Mouse (Mus musculus): Measurements from ENCODE around the gene Syt11.

Gene Syt11

DNA sequence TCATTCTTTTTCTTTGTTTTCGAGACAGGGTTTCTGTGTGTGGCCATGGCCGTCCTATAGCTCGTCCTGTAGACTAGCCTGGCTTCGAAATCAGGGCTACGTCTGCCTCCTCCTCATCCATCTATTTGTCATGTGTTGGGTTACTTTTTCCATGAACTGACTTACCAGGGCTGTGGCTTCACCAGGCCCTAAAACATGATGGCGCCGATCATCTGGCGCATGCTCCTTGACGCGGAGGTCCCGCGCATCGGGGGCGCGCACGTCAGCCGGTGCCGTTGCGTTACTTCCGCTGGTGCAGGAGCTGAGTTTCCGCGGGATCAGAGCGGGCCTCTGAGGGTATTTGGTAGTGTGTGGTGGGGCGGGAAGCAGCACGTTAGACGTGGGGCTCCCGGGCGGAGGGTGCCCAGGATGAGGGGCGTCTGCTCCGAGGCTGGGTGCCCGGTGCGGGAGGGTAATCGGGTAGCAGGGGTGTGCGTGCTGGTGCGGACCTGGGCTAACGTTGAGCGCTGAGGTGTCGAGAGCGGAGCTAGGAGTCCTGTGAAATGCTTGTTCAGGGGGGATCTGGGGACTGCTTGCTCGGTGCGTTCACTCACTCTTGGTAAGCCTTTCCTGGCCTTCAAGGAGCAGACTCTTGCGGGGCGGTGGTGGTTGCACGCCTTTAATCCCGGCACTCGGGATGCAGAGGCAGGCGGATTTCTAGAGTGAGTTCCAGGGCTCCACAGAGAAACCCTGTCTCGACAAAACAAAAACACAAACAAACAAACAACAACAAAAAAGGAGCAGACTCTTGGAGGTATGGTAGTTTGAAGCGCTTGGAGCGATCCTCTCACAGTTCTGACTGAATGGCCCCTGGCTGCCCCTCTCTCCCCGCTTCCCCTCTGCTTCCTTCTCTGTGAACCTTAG lies at the start of gene Syt11:
Syt11 (minus strand) TSS at position 226 of the 903 bp plus-strand sequence.
- in situ Hi-C loops (cut with MboI, MseI), result loop anchor here (5.0 kb wide), 1 partner anchor 57 kb away; no protein-coding TSS in a partner anchor

DNA sequence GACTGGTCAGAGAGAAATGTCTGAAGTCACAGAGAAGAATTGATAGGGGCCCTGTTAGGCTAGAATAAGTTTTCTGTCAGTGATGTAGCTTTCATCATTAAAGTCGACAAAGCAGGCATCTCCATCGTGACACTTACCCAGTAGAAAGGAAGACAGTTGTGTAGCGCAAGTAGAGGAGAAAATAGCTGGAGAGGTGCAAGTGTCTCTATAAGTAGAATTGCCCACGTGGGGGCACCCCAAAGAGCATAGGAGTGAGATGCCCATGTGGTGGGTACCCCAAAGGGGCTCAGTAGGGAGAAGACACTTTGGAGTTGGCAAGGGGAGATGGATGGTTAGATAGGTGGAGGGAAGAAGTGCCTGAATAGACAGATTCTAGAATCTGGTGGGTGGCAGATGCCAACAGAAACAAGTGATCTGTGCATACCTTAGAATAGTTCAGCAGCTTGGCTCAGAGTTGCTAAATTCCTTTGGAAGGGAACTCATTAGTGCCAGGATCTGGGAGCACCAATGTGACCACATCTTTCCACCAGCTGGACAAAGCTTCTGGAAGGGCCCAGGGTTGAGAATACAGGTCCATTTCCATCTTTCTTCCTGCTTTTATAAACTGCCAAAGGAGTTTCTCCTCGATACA lies 29.1 kb upstream of the Syt11 start:
- in situ Hi-C loops (cut with MboI, MseI), result no loop called here

DNA sequence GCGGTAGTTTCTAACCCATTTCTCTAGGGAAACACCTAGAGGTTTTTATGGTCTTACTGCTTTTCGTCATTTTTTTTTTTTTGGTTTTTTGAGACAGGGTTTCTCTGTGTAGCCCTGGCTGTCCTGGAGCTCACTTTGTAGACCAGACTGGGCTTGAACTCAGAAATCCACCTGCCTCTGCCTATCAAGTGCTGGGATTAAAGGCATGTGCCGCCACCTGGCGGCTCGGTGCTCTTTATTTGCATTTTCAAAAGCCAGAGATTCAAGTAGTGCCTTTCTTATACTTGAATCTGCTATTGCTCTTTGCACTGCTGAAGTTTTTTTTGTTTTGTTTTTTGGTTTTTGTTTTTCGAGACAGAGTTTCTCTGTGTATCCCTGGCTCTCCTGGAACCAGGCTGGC lies 22.5 kb upstream of the Syt11 start:
- in situ Hi-C loops (cut with MboI, MseI), result loop anchor here (5.0 kb wide), 1 partner anchor 80 kb away; no protein-coding TSS in a partner anchor

DNA sequence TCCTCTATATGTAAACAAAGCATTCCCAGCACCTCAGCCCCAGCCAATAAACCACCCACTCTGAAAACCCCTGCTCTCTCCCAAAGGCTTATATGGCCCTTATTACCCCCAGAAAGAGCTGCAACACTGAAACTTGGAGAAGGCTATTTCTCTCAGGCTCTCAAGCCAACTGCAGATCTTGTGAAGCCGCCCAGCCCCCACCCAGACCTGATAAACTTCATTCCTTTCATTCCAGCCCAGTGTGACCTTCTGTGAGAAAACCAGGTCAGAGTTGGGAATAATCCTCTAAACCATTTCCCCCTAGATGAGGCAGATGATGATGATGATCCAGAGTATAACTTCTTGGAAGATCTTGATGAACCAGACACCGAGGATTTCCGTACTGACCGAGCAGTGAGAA lies 13.1 kb upstream of the Syt11 start:
- in situ Hi-C loops (cut with MboI, MseI), result loop anchor here (10.0 kb wide), 1 partner anchor 77 kb away; no protein-coding TSS in a partner anchor

DNA sequence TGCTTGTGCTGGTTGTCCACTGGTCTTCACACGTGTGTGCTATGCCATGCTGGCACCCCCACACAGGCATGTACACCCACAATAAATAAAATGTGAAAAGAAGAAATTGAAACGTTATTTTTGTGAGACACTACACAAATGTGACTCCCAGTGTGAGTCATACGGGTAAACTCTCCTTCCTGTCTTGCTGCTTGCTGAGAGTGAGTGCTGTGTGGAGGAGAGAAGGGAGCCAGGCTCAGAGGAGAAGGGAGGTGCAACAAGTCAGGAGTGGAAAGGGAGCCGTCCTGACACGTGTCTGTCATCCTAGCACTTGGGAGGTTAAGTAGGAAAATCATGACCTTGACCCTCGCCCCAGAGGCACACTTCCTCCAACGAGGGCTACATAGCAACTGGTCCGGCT lies 11.8 kb upstream of the Syt11 start:
- in situ Hi-C loops (cut with MboI, MseI), result loop anchor here (10.0 kb wide), 1 partner anchor 78 kb away; no protein-coding TSS in a partner anchor

DNA sequence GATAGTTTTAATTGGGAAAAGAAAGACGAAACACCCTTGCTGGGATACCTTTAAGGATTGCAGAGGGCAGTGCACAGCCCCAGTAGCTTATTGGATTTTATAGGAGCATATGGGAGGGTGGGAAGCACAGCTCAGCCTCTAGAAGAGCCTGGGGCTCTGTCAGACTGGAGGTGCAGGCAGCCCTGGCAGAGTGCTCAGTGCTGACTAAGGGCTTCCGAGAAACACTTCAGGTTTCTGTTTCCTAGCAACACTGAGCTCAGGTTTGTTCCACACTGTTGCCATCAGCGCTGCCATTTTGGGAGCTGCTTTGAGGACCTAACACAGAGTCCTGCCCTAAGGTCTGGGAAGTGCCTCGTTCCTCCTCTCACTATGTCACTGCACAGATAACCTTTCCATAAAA lies 11.4 kb upstream of the Syt11 start:
- in situ Hi-C loops (cut with MboI, MseI), result loop anchor here (10.0 kb wide), 1 partner anchor 78 kb away; no protein-coding TSS in a partner anchor

DNA sequence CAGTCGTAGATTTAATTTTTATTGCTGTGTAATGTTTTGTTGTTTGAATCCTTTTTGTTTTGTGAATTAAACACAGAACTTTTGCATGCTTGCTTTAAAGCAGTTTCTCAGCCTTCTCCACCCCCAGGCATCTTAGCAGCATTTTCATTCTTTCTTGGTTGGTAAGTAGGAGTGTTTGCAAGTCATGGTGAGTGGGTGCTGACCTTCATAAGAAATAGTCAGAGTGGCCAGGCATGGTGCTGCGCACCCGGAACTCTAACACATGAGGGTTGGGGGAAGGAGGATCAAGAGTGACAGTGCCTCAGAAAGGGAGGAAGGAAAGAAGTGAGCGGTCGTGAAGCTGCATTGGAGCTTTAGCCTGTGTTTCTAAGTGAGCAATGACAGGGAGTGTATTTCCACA lies 9.9 kb upstream of the Syt11 start:
- in situ Hi-C loops (cut with MboI, MseI), result loop anchor here (10.0 kb wide), 1 partner anchor 80 kb away; no protein-coding TSS in a partner anchor

DNA sequence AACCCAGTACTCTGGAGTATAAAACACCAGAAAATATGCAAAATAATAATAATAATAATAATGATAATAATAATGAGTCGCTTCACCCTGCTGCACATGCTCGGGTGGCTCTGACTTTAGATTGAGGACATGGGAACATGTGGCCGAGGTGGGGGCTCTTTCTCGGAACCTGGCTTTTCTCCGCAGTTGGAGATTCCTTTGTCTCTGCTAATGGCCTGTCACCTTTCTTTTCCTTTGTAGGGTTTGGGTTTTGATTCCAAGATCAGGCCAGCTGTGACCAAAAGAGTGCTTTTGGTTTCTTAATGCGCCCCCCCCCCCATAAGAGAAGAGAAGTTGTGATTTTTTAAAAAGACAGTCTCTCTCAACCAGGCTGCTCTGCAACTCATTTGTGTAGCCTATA lies 1.8 kb downstream of the Syt11 start:
- in situ Hi-C loops (cut with MboI, MseI), result loop anchor here (5.0 kb wide), 1 partner anchor 59 kb away; no protein-coding TSS in a partner anchor

DNA sequence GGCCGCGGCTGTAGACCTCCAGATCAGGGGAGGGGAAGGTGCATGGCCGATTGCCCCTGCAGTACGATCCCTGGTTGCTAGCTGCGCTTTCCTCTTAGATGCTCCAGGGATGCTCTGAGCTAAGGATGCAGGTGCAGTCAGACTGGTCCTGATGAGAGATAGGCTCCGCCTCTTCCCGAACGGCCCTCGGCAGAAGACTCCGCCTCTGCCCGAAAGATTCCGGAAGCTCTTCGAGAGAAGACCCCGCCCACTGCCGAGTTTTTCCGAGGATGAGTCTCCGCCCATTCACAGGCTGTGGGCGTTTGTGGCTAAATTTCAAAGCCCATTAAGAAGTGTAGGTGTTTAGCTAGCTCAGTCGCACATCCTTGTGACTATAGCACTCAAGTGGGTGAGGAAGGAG lies 2.6 kb downstream of the Syt11 start:
- in situ Hi-C loops (cut with MboI, MseI), result loop anchor here (5.0 kb wide), 1 partner anchor 60 kb away; no protein-coding TSS in a partner anchor

DNA sequence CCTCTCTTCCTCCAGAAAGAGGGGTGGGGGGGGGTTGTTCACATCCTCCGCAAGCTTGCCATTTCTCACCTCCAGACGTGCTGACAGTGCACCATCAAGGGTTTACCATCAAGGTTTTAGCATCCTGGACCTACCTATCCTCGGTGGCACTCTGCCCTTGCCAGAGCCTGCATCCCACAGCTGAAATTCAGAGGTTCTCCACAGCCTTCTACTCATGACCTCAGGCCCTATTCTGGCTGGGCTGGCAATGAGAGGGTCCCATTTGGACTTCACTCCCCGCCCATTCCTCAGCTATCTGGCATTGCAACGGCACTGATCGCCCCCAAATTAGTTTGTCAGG lies 3.1 kb downstream of the Syt11 start:
- in situ Hi-C loops (cut with MboI, MseI), result loop anchor here (5.0 kb wide), 1 partner anchor 60 kb away; no protein-coding TSS in a partner anchor

DNA sequence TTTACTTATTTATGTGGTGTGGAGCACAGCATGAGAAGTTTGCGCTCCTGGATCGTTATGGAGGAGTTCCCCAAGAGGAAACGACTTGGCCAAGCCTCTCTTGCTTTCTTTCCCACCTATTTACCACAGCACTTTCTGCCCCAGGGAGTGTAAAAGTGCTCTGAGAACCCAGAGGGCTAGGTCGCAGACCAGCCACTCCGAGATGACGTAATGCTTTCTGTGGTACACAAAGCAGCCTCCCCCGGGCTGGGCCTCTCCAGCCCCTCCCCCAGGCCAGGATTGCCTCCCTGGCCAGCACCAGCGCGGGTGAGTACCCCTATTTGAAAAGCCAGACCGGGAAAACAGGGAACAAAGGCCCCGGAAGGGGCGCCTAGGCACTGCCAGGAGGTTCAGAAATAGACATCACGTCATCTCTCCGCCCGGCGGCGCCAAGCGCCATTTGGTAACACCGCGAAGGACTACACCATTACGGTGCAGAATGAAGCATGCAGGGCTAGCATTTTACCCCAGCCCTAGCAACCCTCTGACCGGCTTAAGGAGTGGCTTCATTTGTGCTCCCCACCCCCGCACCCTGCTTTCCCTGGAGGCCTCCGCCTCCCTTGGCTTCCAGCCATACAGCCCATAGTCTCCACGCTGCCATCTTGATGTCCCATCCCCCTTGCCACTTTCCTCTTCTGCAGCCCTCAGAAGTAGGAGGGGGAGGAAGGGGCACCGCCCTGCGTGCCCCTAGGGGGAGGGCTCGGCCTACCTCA lies 3.6 kb downstream of the Syt11 start:
- in situ Hi-C loops (cut with MboI, MseI), result loop anchor here (5.0 kb wide), 1 partner anchor 61 kb away; no protein-coding TSS in a partner anchor

DNA sequence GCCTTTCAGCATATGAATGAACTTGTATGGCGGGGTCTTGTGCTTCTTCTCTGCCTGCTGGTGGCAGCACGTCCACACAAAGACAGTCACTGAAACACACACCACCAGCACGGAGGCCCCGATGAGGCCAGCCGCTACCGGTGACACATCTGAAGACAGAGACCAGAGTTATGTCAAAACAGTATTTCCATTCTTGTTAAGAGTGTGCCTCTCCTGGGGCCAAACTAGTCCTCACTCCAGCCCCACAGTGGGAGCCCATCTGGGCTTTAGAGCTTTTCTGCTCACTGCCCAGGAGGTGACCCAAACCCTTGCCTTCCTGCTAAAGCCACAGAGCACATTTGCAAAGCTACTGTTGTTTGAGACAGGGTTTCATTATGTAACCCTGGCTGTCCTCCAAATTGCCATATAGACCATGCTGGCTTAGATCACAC lies 12.5 kb downstream of the Syt11 start:
- in situ Hi-C loops (cut with MboI, MseI), result no loop called here

DNA sequence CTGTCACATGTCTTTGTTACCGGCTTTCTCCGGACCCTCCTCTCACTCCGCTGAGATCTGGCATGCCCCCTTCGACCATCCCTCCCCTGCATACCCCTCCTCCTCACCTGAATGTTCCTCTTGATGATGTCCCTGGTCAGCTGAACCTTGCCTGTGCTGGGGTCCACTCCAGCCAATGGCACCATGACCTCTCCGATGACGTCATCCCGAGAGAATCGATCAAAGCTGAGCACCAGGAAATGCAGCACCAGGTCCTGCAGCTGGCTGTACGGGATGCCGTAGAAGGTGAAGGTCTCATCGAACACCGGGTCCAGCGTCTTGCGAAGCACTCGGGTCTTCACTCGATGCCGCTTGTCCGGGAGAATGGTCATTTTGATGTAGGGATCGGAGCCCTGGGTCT lies 13.3 kb downstream of the Syt11 start:
- in situ Hi-C loops (cut with MboI, MseI), result no loop called here

DNA sequence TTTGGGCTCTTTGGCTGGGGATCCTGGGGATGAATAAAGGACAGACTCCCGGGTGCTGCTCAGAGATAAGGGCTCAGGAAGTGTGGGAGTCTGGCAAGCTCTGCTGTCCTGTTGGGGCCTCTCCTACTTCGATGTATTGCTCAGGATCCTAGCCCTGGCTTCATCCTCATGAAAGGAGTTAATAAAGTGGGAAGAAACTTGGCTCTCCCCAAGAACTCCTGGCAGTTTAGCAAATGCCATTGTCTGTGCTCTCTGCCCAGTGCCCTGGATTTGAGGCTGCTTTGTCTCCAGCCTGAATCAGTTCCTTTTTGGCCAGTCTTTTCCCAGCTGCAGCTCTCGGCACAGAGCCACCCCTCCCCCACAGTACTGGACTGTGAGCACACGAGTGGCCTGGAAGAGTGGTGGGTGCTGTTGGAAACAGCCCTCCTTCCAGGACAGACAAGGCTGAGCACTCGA lies 16.9 kb downstream of the Syt11 start:
- in situ Hi-C loops (cut with MboI, MseI), result no loop called here

DNA sequence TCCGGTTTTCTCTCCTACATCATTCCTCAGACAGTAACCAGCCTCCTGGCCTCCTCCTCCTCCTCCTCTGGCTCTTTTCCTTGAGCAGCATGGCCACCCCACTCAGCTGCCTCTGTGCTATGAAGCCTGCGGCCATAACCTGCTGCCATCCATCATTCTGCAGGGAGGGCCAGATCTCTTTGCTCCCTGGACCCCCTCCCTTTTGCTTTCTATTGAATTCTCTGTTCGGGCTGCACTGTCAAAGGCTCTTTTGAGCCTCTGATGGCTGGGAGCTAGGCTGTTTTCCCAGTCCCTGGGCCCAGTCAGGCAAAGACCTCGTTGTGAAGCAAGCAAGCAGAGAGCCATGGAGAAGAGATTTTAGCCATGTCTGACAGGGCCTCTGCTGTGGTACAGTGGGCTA lies 18.7 kb downstream of the Syt11 start:
- in situ Hi-C loops (cut with MboI, MseI), result no loop called here

DNA sequence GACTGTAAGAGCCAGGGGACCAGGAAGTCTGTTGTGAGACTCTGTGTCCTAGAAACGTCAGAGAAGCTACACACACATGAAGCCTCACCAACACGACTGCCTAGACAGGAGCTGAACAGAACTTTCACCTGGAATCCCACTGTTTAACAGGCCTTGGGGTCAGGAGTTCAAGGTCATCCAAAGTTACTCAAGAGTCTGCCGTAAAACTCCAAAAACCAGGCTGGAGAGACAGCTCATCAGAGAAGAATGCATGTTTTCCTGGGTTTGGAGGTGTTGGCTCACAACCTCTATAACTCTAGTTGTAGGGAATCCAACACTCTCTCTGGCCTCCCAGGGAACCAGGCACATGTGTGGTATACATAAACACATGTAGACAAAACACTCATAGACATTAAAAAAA lies 19.4 kb downstream of the Syt11 start:
- in situ Hi-C loops (cut with MboI, MseI), result no loop called here

DNA sequence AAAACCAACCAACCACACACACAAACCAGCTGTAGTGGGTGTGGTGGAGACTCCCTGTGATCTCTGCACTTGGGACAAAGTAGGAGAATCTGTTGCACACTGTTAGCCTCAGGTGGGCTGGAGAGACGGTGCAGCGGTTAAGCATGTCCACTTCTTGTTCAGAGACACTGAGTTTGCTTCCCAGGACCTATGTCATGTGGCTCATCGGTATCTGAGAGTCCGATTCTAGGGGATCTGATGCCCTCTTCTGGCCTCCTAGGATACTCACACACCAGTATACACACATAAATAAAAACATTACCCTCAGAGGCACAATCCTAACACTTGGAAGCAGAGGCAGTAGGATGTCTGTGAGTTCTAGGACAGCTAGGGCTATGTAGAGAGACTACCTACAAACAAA lies 20.7 kb downstream of the Syt11 start:
- in situ Hi-C loops (cut with MboI, MseI), result no loop called here

DNA sequence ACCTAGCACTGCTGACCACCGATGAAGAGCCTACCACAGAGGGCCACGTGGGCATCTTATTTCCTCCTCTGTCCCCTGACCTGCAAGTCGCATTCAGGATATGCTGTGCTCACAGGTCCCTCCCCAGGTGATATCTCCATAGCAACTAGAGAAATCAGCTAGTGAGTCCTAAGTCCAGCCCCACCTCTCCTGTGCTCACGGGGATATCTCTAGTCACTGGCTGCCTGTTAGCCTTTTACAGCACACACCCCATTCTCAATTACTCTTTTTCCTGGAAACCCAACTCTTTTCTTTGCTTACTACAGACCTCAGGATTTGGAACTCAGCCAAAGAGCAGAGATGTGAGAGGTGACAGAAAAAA lies 28.1 kb downstream of the Syt11 start:
- in situ Hi-C loops (cut with MboI, MseI), result no loop called here

DNA sequence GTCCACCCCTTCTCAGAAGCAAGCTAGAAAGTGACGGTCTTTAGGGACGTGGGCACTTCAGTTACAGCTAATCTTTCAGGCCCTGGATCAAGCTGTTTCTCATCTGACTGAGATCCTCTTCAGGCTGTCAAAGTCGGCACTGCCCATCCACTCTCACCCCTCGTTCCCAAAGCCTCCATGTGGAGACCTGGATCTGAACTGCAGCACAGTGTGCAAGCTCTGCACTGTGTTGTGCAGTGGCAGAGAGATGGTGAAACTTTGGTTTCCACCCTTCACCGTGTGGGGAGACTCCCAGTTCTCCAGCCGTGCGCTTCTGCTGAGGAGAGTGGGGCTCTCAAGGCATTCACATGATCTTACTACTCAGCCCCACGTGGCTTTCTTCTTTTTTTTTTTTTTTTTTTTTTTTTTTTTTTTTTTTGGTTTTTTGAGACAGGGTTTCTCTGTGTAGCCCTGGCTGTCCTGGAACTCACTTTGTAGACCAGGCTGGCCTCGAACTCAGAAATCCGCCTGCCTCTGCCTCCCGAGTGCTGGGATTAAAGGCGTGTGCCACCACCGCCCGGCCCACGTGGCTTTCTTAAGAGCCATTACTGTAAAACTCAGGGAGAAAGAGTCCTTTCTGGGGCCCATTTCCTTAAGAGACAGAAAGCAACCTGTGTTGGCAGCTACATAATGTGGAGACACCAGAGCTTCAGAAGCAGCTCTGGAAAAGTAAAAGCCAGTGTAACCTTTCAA lies 28.7 kb downstream of the Syt11 start:
- in situ Hi-C loops (cut with MboI, MseI), result no loop called here

DNA sequence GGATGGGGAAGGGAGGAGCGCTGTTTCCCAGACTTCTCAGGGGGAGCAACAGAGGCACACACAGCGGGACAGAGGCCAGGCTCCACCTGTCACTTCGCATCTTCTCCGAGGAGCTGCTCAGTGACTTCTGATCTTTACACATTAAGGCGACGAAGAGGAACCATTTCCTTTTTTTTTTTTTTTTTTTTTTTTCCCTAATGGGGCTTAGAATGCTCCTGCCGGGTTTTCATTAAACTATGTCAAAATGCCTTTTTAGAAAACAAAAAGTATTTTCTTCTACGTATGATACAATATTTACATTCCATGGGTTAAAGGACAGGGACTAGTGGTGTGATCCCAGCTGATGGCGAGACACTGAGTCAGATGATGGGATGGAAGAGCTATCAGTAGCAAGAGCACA lies 29.4 kb downstream of the Syt11 start:
- in situ Hi-C loops (cut with MboI, MseI), result no loop called here

DNA sequence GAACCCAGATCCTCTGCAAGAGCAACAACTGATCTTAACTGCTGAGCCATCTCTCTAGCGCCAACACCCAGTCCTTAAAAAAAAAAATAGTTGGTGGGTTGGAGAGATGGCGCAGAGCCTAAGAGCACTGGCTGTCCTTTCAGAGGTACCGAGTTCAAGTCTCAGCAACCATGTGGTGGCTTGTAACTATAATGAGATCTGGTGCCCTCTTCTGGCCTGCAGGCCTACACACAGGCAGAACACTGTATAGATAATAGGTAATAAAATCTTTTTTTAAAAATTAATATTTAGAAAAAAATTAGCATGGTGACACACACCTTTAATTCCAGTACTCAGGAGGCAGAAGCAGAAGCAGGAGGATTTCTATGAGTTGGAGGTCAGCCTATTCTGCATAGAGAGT lies 34.8 kb downstream of the Syt11 start:
- in situ Hi-C loops (cut with MboI, MseI), result no loop called here

Data from T-helper 1 cell (primary cell).